12 mouse cellular contexts compared by ENCODE assay signal in genomic region chr2:31108186-31108585, GRCm38 (mm10). TPM values are rescaled to one million over a fixed set of nuclear protein-coding genes. Genes with fewer than 3 reads are reported as not detected.
A peak's percentile ranks its signal among the peaks of the same experiment; 100 is the strongest.
DNase-seq lines count a peak whose midpoint lies in the region; ATAC-seq and TF ChIP-seq lines count a peak whose summit lies in the region.
"Had no signal": no experiment of that assay in that cellular context is flagged by ENCODE, and none has a peak within 500 bp of the region (broad histone marks: within the 10 kb centered on the region; RNA-seq: fewer than 3 reads in every experiment).

No protein-coding gene starts in this region.

- no peak overlapping the region for H3K4me3 ChIP-seq in heart, embryonic 15.5 days
- H3K4me3 ChIP-seq in heart, adult 2 months: no peak overlapping the region
- no peak overlapping the region for H3K4me3 ChIP-seq in lung, embryonic 15.5 days
- no peak overlapping the region for H3K4me3 ChIP-seq in embryonic facial prominence, embryonic 10.5 days

- no peaks in the 10 kb centered on the region for H3K36me3 ChIP-seq in heart, embryonic 15.5 days
- H3K36me3 ChIP-seq in heart, adult 2 months (ENCODE audit: control insufficient read depth, insufficient read depth, low read length): no peaks in the 10 kb centered on the region
- H3K36me3 ChIP-seq in lung, embryonic 15.5 days: no peaks in the 10 kb centered on the region
- no peaks in the 10 kb centered on the region; the same call in 1 of the 2 replicates for H3K36me3 ChIP-seq in embryonic facial prominence, embryonic 10.5 days (replicated peaks)

- peak overlapping the region; percentile 82 for H3K27ac ChIP-seq in heart, embryonic 15.5 days
- H3K27ac ChIP-seq in heart, adult 2 months: no peak overlapping the region
- peak overlapping the region; percentile 46; the same call in 1 of the 2 replicates for H3K27ac ChIP-seq in lung, embryonic 15.5 days
- H3K27ac ChIP-seq in embryonic facial prominence, embryonic 10.5 days (replicated peaks): 0 out of 2 replicates have a peak overlapping the region, but pooled peaks have one; percentile 24

- intact Hi-C loops in heart, adult 2 months (cut with DNase I): loop anchor here (5.0 kb wide), 1 partner anchor 34 kb away; the partner anchor contains the start of gene Fnbp1

- 54% methylated on average over 6 of the region's 6 CpGs for WGBS in heart, embryonic 15.5 days
- 38% methylated on average over 6 of the region's 6 CpGs for WGBS in heart, adult 2 months
- WGBS in lung, embryonic 15.5 days: 59% methylated on average over 6 of the region's 6 CpGs
- 68% methylated on average over 6 of the region's 6 CpGs for WGBS in embryonic facial prominence, embryonic 10.5 days

- no peak for TF ChIP-seq CTCF in heart, adult 2 months (IDR thresholded peaks at IDR 0.05)

- no peak for DNase-seq in heart, adult 2 months
- no peak for DNase-seq in lung, postnatal 36 days
- no peak for DNase-seq in embryonic facial prominence, embryonic 10.5 days (ENCODE audit: low spot score)
- DNase-seq in B cell, adult 2 months: no peak
- no peak for DNase-seq in right cerebral cortex, adult 18-20 months
- DNase-seq: cerebellum, adult 8-10 months; kidney, postnatal 14 days; lung, postnatal 10 days; thymus, adult 18-20 months had no signal

- no peak for ATAC-seq in heart, embryonic 15.5 days (replicated peaks; ENCODE audit: insufficient number of reproducible peaks, insufficient read depth, low FRiP score, low read depth)
- ATAC-seq in lung, embryonic 15.5 days (ENCODE audit: borderline replicate concordance, extremely low read depth, low FRiP score, low TSS enrichment): no peak
- ATAC-seq in neutrophil, adult 5-6 weeks (ENCODE audit: extremely low read depth, insufficient number of reproducible peaks, low FRiP score, poor library complexity, severe bottlenecking): peak; percentile 46; the same call in 1 of the 2 replicates

- H3K27me3 ChIP-seq in heart, embryonic 15.5 days: no peaks in the 10 kb centered on the region
- no peaks in the 10 kb centered on the region for H3K27me3 ChIP-seq in heart, adult 2 months (ENCODE audit: control insufficient read depth, insufficient read depth, low read length)
- H3K27me3 ChIP-seq in lung, embryonic 15.5 days: no peaks in the 10 kb centered on the region
- no peaks in the 10 kb centered on the region for H3K27me3 ChIP-seq in embryonic facial prominence, embryonic 10.5 days (replicated peaks; ENCODE audit: low read depth, poor library complexity, severe bottlenecking)

- no peak overlapping the region for H3K9ac ChIP-seq in heart, embryonic 15.5 days
- no peak overlapping the region for H3K9ac ChIP-seq in heart, adult 2 months (ENCODE audit: low read depth, low read length)
- H3K9ac ChIP-seq in lung, embryonic 15.5 days: no peak overlapping the region

- no peak overlapping the region for H3K4me2 ChIP-seq in heart, embryonic 15.5 days
- H3K4me2 ChIP-seq in lung, embryonic 15.5 days: no peak overlapping the region

- H3K9me3 ChIP-seq in heart, embryonic 15.5 days (replicated peaks): no peaks in the 10 kb centered on the region
- H3K9me3 ChIP-seq in lung, embryonic 15.5 days: no peaks in the 10 kb centered on the region
- no peaks in the 10 kb centered on the region for H3K9me3 ChIP-seq in embryonic facial prominence, embryonic 10.5 days

- H3K4me1 ChIP-seq in heart, embryonic 15.5 days (replicated peaks): peaks cover 47% of the 10 kb centered on the region
- peaks cover 21% of the 10 kb centered on the region for H3K4me1 ChIP-seq in heart, adult 2 months (ENCODE audit: control insufficient read depth, insufficient read depth, low read length)
- H3K4me1 ChIP-seq in lung, embryonic 15.5 days: peaks cover 25% of the 10 kb centered on the region
- peaks cover 34% of the 10 kb centered on the region for H3K4me1 ChIP-seq in embryonic facial prominence, embryonic 10.5 days

- no peak for TF ChIP-seq EP300 in heart, adult 2 months (IDR thresholded peaks at IDR 0.05; ENCODE audit: insufficient read depth, low read depth, low read length)

- no peak for TF ChIP-seq POLR2A in heart, adult 2 months (IDR thresholded peaks at IDR 0.05; ENCODE audit: insufficient read depth, low read depth, low read length)

- peaks cover 5% of the 10 kb centered on the region for H3K79me2 ChIP-seq in heart, adult 2 months (replicated peaks; ENCODE audit: control insufficient read depth, insufficient read depth, low read length)

RNA-seq across cellular contexts. Expression of gene Fnbp1, which starts 33.6 kb away (rescaled TPM):
- polyA plus RNA-seq in heart, embryonic 15.5 days (2015; fragmentation: Nextera tagmentation; extraction: Ambion mirVana): 16.0 and 21.8 TPM in 2 replicates
- 10 to 100 TPM; 49.0 to 53.6 TPM for total RNA-seq in heart, adult 2 months (2021)
- polyA plus RNA-seq in heart, adult 2 months (2012; rRNA removed): 40.3 and 46.1 TPM in 2 replicates
- 14.2 and 17.7 TPM in 2 replicates for polyA plus RNA-seq in lung, embryonic 15.5 days (2015; fragmentation: Nextera tagmentation; extraction: Ambion mirVana)
- polyA plus RNA-seq in embryonic facial prominence, embryonic 10.5 days (2016; fragmentation: Nextera tagmentation; extraction: Ambion mirVana): 15.7 and 17.0 TPM in 2 replicates
- 75.8 and 83.0 TPM in 2 replicates for total RNA-seq in neutrophil, adult 5-6 weeks (2017)

RNA-seq across cellular contexts. Expression of gene Gpr107, which starts 43.9 kb away (rescaled TPM):
- polyA plus RNA-seq in heart, embryonic 15.5 days (2015; fragmentation: Nextera tagmentation; extraction: Ambion mirVana): 26.4 and 31.0 TPM in 2 replicates
- 10 to 100 TPM; 29.0 to 30.9 TPM for total RNA-seq in heart, adult 2 months (2021)
- polyA plus RNA-seq in heart, adult 2 months (2012; rRNA removed): 16.0 and 32.3 TPM in 2 replicates
- 32.3 and 33.3 TPM in 2 replicates for polyA plus RNA-seq in lung, embryonic 15.5 days (2015; fragmentation: Nextera tagmentation; extraction: Ambion mirVana)
- polyA plus RNA-seq in embryonic facial prominence, embryonic 10.5 days (2016; fragmentation: Nextera tagmentation; extraction: Ambion mirVana): 28.7 and 32.4 TPM in 2 replicates
- 56.0 and 58.8 TPM in 2 replicates for total RNA-seq in neutrophil, adult 5-6 weeks (2017)
